Mouse (Mus musculus) erythroblast, embryonic 14.5 days (primary cell): ENCODE results near the gene Arhgef25. TPM values are rescaled to one million over a fixed set of nuclear protein-coding genes. Genes with fewer than 3 reads are reported as not detected.

ENCODE experiments used
- H3K27me3 ChIP-seq: 2 replicates; pipeline ENCODE4 v1.6.1; 2012; ENCODE audit warnings: inconsistent platforms; ENCODE audit not compliant: control insufficient read depth
- H3K36me3 ChIP-seq: 2 replicates; pipeline ENCODE4 v1.6.1; 2012; ENCODE audit warnings: mild to moderate bottlenecking, inconsistent platforms; ENCODE audit not compliant: control insufficient read depth
- H3K4me1 ChIP-seq: 2 replicates; pipeline ENCODE4 v1.6.1; 2012; ENCODE audit warnings: inconsistent platforms; ENCODE audit not compliant: control insufficient read depth
- H3K4me3 ChIP-seq: replicated peaks from 2 replicates; pipeline ENCODE3; 2012; ENCODE audit warnings: moderate library complexity, mild to moderate bottlenecking, inconsistent platforms
- H3K9me3 ChIP-seq: 2 replicates; pipeline ENCODE4 v1.6.1; 2012; ENCODE audit warnings: low read length, inconsistent platforms, mixed read lengths; ENCODE audit not compliant: control insufficient read depth
- GATA1 ChIP-seq: IDR thresholded peaks from 2 replicates; pipeline ENCODE4 v1.6.1; 2012; ENCODE audit warnings: low read length, inconsistent platforms, mixed read lengths
- TAL1 ChIP-seq: IDR thresholded peaks from 3 replicates; pipeline ENCODE4 v1.6.1; 2012; ENCODE audit warnings: low read length, inconsistent platforms, mixed read lengths
- polyA plus RNA-seq: library from polyadenylated mRNA; stranded (reverse); fragments of >175 nt; gene quantifications from 2 replicates; pipeline ENCODE4 v1.2.3, GENCODE M21; 2012

The Arhgef25 gene
- polyA plus RNA-seq, 1 experiment: 0.52 TPM

- peak overlapping the region; percentile 89 for H3K4me3 ChIP-seq
- H3K36me3 ChIP-seq: peaks cover 47% of the 10 kb centered on the region
- H3K27me3 ChIP-seq: no peaks in the 10 kb centered on the region
- H3K4me1 ChIP-seq: peaks cover 85% of the 10 kb centered on the region
- TF ChIP-seq TAL1 (no peak), GATA1 (no peak)
- H3K9me3 ChIP-seq: no peaks in the 10 kb centered on the region
Observed at GRCm38 (mm10) chr10:127210961-127211405, 21.1 kb upstream of the Arhgef25 start.

- peak overlapping the region; percentile 89 for H3K4me3 ChIP-seq
- H3K9me3 ChIP-seq: no peaks in the 10 kb centered on the region
- peaks cover 56% of the 10 kb centered on the region for H3K36me3 ChIP-seq
- no peak for TF ChIP-seq TAL1
- peak; percentile 21; the same call in 1 of the 2 replicates for TF ChIP-seq GATA1
- H3K27me3 ChIP-seq: no peaks in the 10 kb centered on the region
- H3K4me1 ChIP-seq: peaks cover 88% of the 10 kb centered on the region
Observed at GRCm38 (mm10) chr10:127209928-127210570, 20.2 kb upstream of the Arhgef25 start.

- no peaks in the 10 kb centered on the region for H3K9me3 ChIP-seq
- TF ChIP-seq TAL1: no peak
- TF ChIP-seq GATA1: no peak
- H3K4me3 ChIP-seq: peak overlapping the region; percentile 89
- peaks cover 67% of the 10 kb centered on the region for H3K36me3 ChIP-seq
- H3K4me1 ChIP-seq: peaks cover 89% of the 10 kb centered on the region
- no peaks in the 10 kb centered on the region for H3K27me3 ChIP-seq
Observed at GRCm38 (mm10) chr10:127208921-127209320, 19.0 kb upstream of the Arhgef25 start.

- Histone ChIP-seq H3K4me1 (peaks cover 97% of the 10 kb centered on the region), H3K27me3 (no peaks in the 10 kb centered on the region), H3K4me3 (peak overlapping the region; percentile 61), H3K9me3 (no peaks in the 10 kb centered on the region), H3K36me3 (peaks cover 100% of the 10 kb centered on the region)
- TF ChIP-seq GATA1 (peak; percentile 75), TAL1 (peak; percentile 88)
Observed at GRCm38 (mm10) chr10:127205373-127205772, 15.5 kb upstream of the Arhgef25 start.

- Histone ChIP-seq H3K36me3 (peaks cover 100% of the 10 kb centered on the region), H3K9me3 (no peaks in the 10 kb centered on the region), H3K27me3 (no peaks in the 10 kb centered on the region), H3K4me3 (peak overlapping the region; percentile 61), H3K4me1 (peaks cover 96% of the 10 kb centered on the region)
- TF ChIP-seq TAL1 (no peak), GATA1 (no peak)
Observed at GRCm38 (mm10) chr10:127204589-127204988, 14.7 kb upstream of the Arhgef25 start.

GRCm38 (mm10) chr10:127203106-127203505 is 13.2 kb upstream of the Arhgef25 start:
- peak; percentile 47 for TF ChIP-seq GATA1
- TF ChIP-seq TAL1: peak; percentile 73
- Histone ChIP-seq H3K4me3 (peak overlapping the region; percentile 61), H3K4me1 (peaks cover 94% of the 10 kb centered on the region), H3K27me3 (no peaks in the 10 kb centered on the region), H3K36me3 (peaks cover 100% of the 10 kb centered on the region), H3K9me3 (no peaks in the 10 kb centered on the region)

GRCm38 (mm10) chr10:127200279-127200678 is 10.4 kb upstream of the Arhgef25 start:
- peaks cover 91% of the 10 kb centered on the region for H3K4me1 ChIP-seq
- no peak overlapping the region for H3K4me3 ChIP-seq
- H3K27me3 ChIP-seq: no peaks in the 10 kb centered on the region
- no peaks in the 10 kb centered on the region for H3K9me3 ChIP-seq
- TF ChIP-seq TAL1: no peak
- TF ChIP-seq GATA1: no peak
- peaks cover 90% of the 10 kb centered on the region for H3K36me3 ChIP-seq

GRCm38 (mm10) chr10:127199474-127199873 is 9.6 kb upstream of the Arhgef25 start:
- no peaks in the 10 kb centered on the region for H3K27me3 ChIP-seq
- peaks cover 91% of the 10 kb centered on the region for H3K4me1 ChIP-seq
- peaks cover 82% of the 10 kb centered on the region for H3K36me3 ChIP-seq
- TF ChIP-seq TAL1: no peak
- no peak overlapping the region for H3K4me3 ChIP-seq
- H3K9me3 ChIP-seq: no peaks in the 10 kb centered on the region

GRCm38 (mm10) chr10:127199068-127199467 is 9.2 kb upstream of the Arhgef25 start:
- TF ChIP-seq TAL1 (no peak), GATA1 (no peak)
- Histone ChIP-seq H3K27me3 (no peaks in the 10 kb centered on the region), H3K4me3 (no peak overlapping the region), H3K9me3 (no peaks in the 10 kb centered on the region), H3K4me1 (peaks cover 91% of the 10 kb centered on the region), H3K36me3 (peaks cover 78% of the 10 kb centered on the region)
